Mouse (Mus musculus): ENCODE results near the gene Rbpms2. TPM values are rescaled to one million over a fixed set of nuclear protein-coding genes. Genes with fewer than 3 reads are reported as not detected.
A peak's percentile ranks its signal among the peaks of the same experiment; 100 is the strongest.

The Rbpms2 gene
- polyA plus RNA-seq, 1 experiment from 2014 or later: 4.7 TPM

DNA sequence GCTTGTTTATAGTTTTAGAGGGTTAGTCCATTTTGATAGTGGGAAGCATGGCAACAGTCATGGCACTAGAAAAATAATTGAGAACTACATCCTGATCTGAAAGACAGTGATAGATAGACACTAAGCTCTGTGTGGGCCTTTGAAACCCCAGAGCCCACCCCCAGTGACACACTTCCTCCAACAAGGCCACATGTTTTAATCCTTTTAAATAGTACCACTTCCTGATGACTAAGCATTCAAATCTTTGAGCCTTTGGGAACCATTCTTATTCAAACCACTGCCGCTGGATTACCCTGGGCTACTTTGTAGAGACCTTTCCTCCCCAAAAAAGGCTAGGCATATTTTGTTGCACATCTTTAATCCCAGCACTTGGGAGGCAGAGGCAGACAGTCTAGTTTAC, 6.3 kb downstream of the Rbpms2 start:
- no peak overlapping the region for H3K4me3 ChIP-seq (replicated peaks; ENCODE audit: low read length)
- H3K27ac ChIP-seq: no peak overlapping the region
- no peaks in the 10 kb centered on the region for H3K36me3 ChIP-seq (replicated peaks; ENCODE audit: control insufficient read depth, insufficient read depth)
- peaks cover 4% of the 10 kb centered on the region; the same call in 1 of the 2 replicates for H3K4me1 ChIP-seq (replicated peaks; ENCODE audit: control insufficient read depth, insufficient read depth, low read length)
- WGBS: 68% methylated on average over 1 of the region's 1 CpGs
- ATAC-seq (ENCODE audit: low FRiP score): no peak
- no peak overlapping the region for H3K9ac ChIP-seq
- no peaks in the 10 kb centered on the region for H3K9me3 ChIP-seq (ENCODE audit: control insufficient read depth, low read length)
- peaks cover 14% of the 10 kb centered on the region; the same call in 1 of the 2 replicates for H3K27me3 ChIP-seq (ENCODE audit: control insufficient read depth, insufficient read depth, low read length)
- DNase-seq (ENCODE audit: low spot score): no peak
- no peak overlapping the region for H3K4me2 ChIP-seq (replicated peaks)

DNA sequence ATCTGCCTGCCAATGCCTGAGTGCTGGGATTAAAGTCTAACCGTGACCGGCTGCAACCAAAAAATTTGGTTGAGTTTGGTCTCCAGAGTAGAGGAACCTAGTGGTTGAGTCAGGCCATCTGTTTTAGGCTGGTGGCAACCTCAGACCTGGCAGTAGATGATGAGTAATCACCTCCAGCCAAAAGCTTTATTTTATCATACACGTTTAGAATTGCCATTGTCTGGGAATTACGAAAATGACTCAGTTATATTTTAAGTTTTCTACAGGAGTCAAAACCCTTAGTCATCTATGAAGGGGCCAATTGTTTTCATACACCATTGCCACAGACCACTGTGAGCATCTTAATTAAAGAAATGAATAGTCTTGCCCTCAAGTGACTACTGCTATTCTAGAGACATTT, 7.5 kb downstream of the Rbpms2 start:
- no peak for ATAC-seq (ENCODE audit: low FRiP score)
- Histone ChIP-seq H3K4me2 (replicated peaks) (no peak overlapping the region), H3K27ac (no peak overlapping the region), H3K27me3 (ENCODE audit: control insufficient read depth, insufficient read depth, low read length) (0 out of 2 replicates have a peak, but pooled peaks cover 3% of the 10 kb centered on the region), H3K9me3 (ENCODE audit: control insufficient read depth, low read length) (no peaks in the 10 kb centered on the region), H3K9ac (no peak overlapping the region), H3K4me3 (replicated peaks; ENCODE audit: low read length) (no peak overlapping the region), H3K36me3 (replicated peaks; ENCODE audit: control insufficient read depth, insufficient read depth) (no peaks in the 10 kb centered on the region), H3K4me1 (replicated peaks; ENCODE audit: control insufficient read depth, insufficient read depth, low read length) (peaks cover 7% of the 10 kb centered on the region)
- DNase-seq (ENCODE audit: low spot score): no peak
- 93% methylated on average over 4 of the region's 4 CpGs for WGBS

DNA sequence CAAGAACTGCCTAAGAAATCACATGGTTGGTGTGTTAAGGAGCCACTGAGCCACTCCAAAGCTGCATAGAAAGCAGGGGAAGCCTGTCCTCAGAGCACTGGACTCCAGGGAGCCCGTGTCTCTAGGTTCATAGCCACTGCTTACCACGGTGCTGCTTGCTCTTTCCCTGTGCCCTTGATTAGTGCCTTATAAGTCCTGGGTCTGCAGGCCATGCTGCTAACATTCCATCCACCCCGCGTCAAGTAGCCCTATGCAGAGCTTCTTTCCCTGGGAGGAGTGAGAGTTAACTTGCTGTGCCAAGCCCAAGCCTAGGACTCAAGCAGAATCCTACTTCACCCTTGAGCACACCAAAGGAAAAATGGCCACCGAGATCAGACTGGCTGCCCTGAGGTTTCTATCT, 9.6 kb downstream of the Rbpms2 start:
- WGBS: 57% methylated on average over 5 of the region's 5 CpGs
- Histone ChIP-seq H3K27ac (no peak overlapping the region), H3K4me1 (replicated peaks; ENCODE audit: control insufficient read depth, insufficient read depth, low read length) (peaks cover 9% of the 10 kb centered on the region), H3K27me3 (ENCODE audit: control insufficient read depth, insufficient read depth, low read length) (no peaks in the 10 kb centered on the region), H3K9me3 (ENCODE audit: control insufficient read depth, low read length) (no peaks in the 10 kb centered on the region), H3K4me2 (replicated peaks) (no peak overlapping the region), H3K9ac (no peak overlapping the region), H3K4me3 (replicated peaks; ENCODE audit: low read length) (no peak overlapping the region), H3K36me3 (replicated peaks; ENCODE audit: control insufficient read depth, insufficient read depth) (no peaks in the 10 kb centered on the region)
- DNase-seq (ENCODE audit: low spot score): no peak
- ATAC-seq (ENCODE audit: low FRiP score): no peak

DNA sequence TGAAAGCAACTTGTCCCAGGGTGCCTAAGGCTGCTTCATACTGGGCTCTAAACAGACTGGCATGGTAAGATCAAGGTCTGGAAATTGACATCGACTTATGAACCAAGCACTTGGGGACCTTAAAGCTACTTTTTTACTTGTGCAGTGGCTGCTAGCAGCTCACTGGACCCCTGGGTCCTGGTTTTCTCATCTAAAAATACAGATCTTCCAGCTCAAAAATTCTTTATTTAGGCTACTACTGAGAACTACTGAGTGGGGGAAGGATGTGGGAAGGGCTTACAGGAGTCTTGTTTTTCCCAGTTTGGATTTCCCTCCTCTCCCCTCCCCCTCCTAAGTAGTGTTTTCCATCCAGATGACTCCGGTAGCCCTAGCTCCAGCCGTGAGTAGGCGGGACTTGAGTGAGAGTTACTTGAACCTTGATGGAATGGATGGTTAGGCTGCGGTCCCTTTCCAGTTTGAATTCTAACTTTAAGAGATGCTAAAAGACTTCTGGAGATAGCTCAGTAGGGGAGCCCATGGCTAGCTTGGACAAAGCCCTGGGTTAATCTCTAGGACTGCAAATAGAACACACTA, 11.5 kb downstream of the Rbpms2 start:
- no peak for ATAC-seq (ENCODE audit: low FRiP score)
- no peak for DNase-seq (ENCODE audit: low spot score)
- Histone ChIP-seq H3K27ac (no peak overlapping the region), H3K4me2 (replicated peaks) (no peak overlapping the region), H3K27me3 (ENCODE audit: control insufficient read depth, insufficient read depth, low read length) (no peaks in the 10 kb centered on the region), H3K36me3 (replicated peaks; ENCODE audit: control insufficient read depth, insufficient read depth) (no peaks in the 10 kb centered on the region), H3K4me3 (replicated peaks; ENCODE audit: low read length) (no peak overlapping the region), H3K9me3 (ENCODE audit: control insufficient read depth, low read length) (no peaks in the 10 kb centered on the region), H3K4me1 (replicated peaks; ENCODE audit: control insufficient read depth, insufficient read depth, low read length) (peaks cover 9% of the 10 kb centered on the region), H3K9ac (no peak overlapping the region)
- 11% methylated on average over 5 of the region's 5 CpGs for WGBS

DNA sequence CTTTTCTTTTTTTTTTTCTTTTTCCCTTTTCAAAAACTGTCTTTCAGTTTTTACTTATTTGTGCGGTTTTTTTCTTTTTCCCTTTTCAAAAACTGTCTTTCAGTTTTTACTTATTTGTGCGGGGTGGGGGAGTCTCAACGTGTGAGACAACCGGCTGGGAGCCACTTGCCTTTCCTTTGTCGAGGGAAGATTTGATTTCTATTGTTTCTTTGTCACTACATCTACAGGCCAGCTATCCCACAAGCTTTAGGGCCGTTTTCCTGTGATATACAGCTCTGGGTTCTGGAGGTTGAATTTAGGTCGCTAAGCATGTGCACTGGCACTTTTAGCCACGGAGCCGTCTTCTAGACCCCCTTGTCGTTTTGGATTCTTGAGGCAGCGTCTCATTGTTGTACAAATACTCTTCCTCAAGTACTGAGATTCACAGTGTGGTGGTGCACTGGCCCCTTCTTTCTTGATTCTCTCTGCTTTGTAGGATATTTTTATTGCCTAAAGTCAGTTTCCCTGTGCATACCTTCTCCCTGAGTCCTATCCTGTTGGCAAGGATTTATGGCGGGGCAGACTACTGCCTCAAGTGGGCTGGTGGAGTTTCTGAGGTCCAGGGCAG, 12.1 kb downstream of the Rbpms2 start:
- H3K4me1 ChIP-seq (replicated peaks; ENCODE audit: control insufficient read depth, insufficient read depth, low read length): peaks cover 9% of the 10 kb centered on the region
- WGBS: 8% methylated on average over 12 of the region's 12 CpGs
- peak overlapping the region; percentile 28; the same call in 1 of the 2 replicates for H3K4me2 ChIP-seq (replicated peaks)
- H3K27ac ChIP-seq: no peak overlapping the region
- no peaks in the 10 kb centered on the region for H3K27me3 ChIP-seq (ENCODE audit: control insufficient read depth, insufficient read depth, low read length)
- DNase-seq (ENCODE audit: low spot score): no peak
- no peaks in the 10 kb centered on the region for H3K9me3 ChIP-seq (ENCODE audit: control insufficient read depth, low read length)
- no peak overlapping the region for H3K4me3 ChIP-seq (replicated peaks; ENCODE audit: low read length)
- no peaks in the 10 kb centered on the region for H3K36me3 ChIP-seq (replicated peaks; ENCODE audit: control insufficient read depth, insufficient read depth)
- ATAC-seq (ENCODE audit: low FRiP score): no peak
- no peak overlapping the region for H3K9ac ChIP-seq

DNA sequence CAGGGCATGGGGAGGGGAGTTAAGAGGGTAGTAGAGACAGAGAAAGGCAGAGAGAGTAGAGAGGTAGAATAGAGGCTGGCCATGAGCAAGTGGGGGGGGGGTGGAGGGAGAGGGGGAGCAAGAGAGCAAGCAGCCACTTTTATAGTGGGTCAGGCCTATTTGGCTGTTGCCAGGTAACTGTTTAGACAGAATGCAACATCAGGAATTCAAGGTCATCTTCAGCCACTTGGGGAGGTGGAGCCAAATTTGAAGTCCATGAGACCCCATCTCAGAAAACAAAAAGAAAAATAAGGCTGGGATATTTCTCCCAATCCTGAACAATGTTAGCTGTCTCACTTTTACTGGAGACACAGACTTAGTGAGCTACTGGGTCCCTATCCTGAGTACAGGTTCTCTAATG, 13.1 kb downstream of the Rbpms2 start:
- Histone ChIP-seq H3K4me1 (replicated peaks; ENCODE audit: control insufficient read depth, insufficient read depth, low read length) (peaks cover 9% of the 10 kb centered on the region), H3K9me3 (ENCODE audit: control insufficient read depth, low read length) (no peaks in the 10 kb centered on the region), H3K27me3 (ENCODE audit: control insufficient read depth, insufficient read depth, low read length) (no peaks in the 10 kb centered on the region), H3K27ac (no peak overlapping the region), H3K9ac (no peak overlapping the region), H3K4me3 (replicated peaks; ENCODE audit: low read length) (no peak overlapping the region), H3K4me2 (replicated peaks) (no peak overlapping the region), H3K36me3 (replicated peaks; ENCODE audit: control insufficient read depth, insufficient read depth) (no peaks in the 10 kb centered on the region)
- ATAC-seq (ENCODE audit: low FRiP score) (no peak), DNase-seq (ENCODE audit: low spot score) (no peak)

DNA sequence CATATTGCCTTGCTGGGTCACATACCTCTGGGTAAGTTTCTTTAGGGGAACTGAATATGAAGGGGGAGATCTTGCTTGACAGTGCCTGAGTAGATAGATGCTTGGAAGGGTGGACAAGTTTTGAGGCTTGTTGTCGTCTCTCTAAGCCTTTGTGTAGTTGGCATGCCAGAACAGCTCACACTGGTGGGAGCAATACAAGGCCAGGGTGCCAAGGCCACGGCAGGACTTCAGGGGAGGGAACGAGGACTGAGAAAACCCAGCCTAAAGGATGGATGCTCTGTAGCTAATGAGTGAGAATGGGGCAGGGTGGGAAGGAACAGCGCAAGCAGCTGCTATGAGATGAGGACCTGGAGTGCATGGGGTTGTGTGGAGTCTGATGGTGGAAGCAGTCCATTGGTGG, 15.5 kb downstream of the Rbpms2 start:
- no peaks in the 10 kb centered on the region for H3K36me3 ChIP-seq (replicated peaks; ENCODE audit: control insufficient read depth, insufficient read depth)
- H3K4me3 ChIP-seq (replicated peaks; ENCODE audit: low read length): no peak overlapping the region
- H3K9ac ChIP-seq: no peak overlapping the region
- H3K27me3 ChIP-seq (ENCODE audit: control insufficient read depth, insufficient read depth, low read length): no peaks in the 10 kb centered on the region
- ATAC-seq (ENCODE audit: low FRiP score): no peak
- no peak overlapping the region for H3K27ac ChIP-seq
- DNase-seq (ENCODE audit: low spot score): no peak
- no peaks in the 10 kb centered on the region for H3K9me3 ChIP-seq (ENCODE audit: control insufficient read depth, low read length)
- peaks cover 9% of the 10 kb centered on the region for H3K4me1 ChIP-seq (replicated peaks; ENCODE audit: control insufficient read depth, insufficient read depth, low read length)
- WGBS: 92% methylated on average over 4 of the region's 4 CpGs
- H3K4me2 ChIP-seq (replicated peaks): no peak overlapping the region

DNA sequence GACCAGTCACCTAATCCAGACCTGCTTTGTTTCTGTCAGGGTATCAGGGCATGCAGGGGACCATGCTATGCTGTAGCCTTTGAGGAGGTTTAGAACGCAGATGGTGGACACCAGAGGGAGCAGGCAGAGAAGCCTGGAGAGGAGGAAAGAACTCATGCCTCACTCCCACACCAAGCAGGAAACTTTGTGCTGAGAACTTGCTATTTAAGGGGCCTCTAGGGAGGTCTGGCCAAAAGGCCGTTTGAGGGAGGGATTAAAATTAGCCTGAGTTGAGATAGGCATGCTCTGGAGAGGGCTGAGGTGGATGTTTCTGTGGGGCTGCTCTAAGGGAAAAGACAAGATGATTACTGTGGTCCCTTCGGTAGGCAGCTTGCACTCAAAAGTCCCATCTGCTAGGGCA, 16.5 kb downstream of the Rbpms2 start:
- DNase-seq (ENCODE audit: low spot score) (no peak), ATAC-seq (ENCODE audit: low FRiP score) (no peak)
- Histone ChIP-seq H3K27me3 (ENCODE audit: control insufficient read depth, insufficient read depth, low read length) (no peaks in the 10 kb centered on the region), H3K36me3 (replicated peaks; ENCODE audit: control insufficient read depth, insufficient read depth) (no peaks in the 10 kb centered on the region), H3K27ac (no peak overlapping the region), H3K4me2 (replicated peaks) (no peak overlapping the region), H3K9ac (no peak overlapping the region), H3K4me1 (replicated peaks; ENCODE audit: control insufficient read depth, insufficient read depth, low read length) (peaks cover 9% of the 10 kb centered on the region), H3K4me3 (replicated peaks; ENCODE audit: low read length) (no peak overlapping the region), H3K9me3 (ENCODE audit: control insufficient read depth, low read length) (no peaks in the 10 kb centered on the region)
- WGBS: 78% methylated on average over 3 of the region's 3 CpGs

DNA sequence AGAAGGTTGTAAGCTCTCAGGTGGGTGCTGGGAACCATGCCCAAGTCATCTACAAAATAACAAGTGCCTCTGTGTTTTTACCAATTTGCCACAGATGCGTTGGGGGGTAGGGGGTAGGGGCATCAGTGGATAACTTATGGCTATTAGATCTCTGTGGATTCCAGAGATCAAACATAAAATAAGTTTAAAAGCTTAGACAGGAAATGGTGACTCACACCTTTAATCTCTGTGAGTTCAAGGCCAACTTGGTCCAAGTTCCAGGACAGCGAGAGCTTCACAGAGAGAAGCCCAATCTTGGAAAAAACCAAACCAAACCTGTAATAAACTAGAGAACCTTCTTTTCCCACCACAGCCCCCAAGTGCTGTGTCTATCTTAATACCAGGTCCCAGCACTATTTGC, 17.3 kb downstream of the Rbpms2 start:
- Histone ChIP-seq H3K4me2 (replicated peaks) (no peak overlapping the region), H3K4me1 (replicated peaks; ENCODE audit: control insufficient read depth, insufficient read depth, low read length) (peaks cover 3% of the 10 kb centered on the region; the same call in 1 of the 2 replicates), H3K4me3 (replicated peaks; ENCODE audit: low read length) (no peak overlapping the region), H3K9ac (no peak overlapping the region), H3K9me3 (ENCODE audit: control insufficient read depth, low read length) (no peaks in the 10 kb centered on the region), H3K36me3 (replicated peaks; ENCODE audit: control insufficient read depth, insufficient read depth) (no peaks in the 10 kb centered on the region), H3K27ac (no peak overlapping the region), H3K27me3 (ENCODE audit: control insufficient read depth, insufficient read depth, low read length) (no peaks in the 10 kb centered on the region)
- 89% methylated on average over 2 of the region's 2 CpGs for WGBS
- ATAC-seq (ENCODE audit: low FRiP score) (no peak), DNase-seq (ENCODE audit: low spot score) (no peak)

DNA sequence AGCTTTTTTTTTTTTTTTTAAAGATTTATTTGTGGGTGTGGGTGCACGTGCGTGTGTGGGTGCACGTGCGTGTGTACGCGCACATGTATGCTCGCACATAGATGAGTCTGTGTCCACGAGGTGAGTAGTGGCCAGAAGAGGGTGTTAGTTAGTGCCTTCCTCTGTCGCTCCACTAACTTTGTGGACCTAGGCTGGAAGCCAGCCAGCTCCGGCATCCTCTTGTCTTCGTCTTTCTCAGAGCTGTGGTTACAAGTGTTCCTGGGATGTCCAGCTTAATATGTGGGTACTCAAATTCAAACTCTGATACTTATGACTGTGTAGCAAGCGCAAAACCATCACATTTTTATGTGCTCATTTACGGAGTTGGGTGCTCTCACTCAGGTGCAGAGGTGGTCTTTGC, 19.3 kb downstream of the Rbpms2 start:
- no peak overlapping the region for H3K27ac ChIP-seq
- no peaks in the 10 kb centered on the region for H3K36me3 ChIP-seq (replicated peaks; ENCODE audit: control insufficient read depth, insufficient read depth)
- no peaks in the 10 kb centered on the region for H3K27me3 ChIP-seq (ENCODE audit: control insufficient read depth, insufficient read depth, low read length)
- no peak for DNase-seq (ENCODE audit: low spot score)
- ATAC-seq (ENCODE audit: low FRiP score): no peak
- H3K4me1 ChIP-seq (replicated peaks; ENCODE audit: control insufficient read depth, insufficient read depth, low read length): no peaks in the 10 kb centered on the region
- 94% methylated on average over 13 of the region's 13 CpGs for WGBS
- no peaks in the 10 kb centered on the region for H3K9me3 ChIP-seq (ENCODE audit: control insufficient read depth, low read length)
- no peak overlapping the region for H3K9ac ChIP-seq
- H3K4me3 ChIP-seq (replicated peaks; ENCODE audit: low read length): no peak overlapping the region
- H3K4me2 ChIP-seq (replicated peaks): no peak overlapping the region
